Mouse (Mus musculus) left cerebral cortex, adult 2 months (tissue): ENCODE data around the gene Colca2. TPM values are rescaled to one million over a fixed set of nuclear protein-coding genes. Genes with fewer than 3 reads are reported as not detected.

Source experiments
- DNase-seq, 2 experiments: peaks; one replicate each; pipeline ENCODE4 v3.0.0; 2021 to 2022; ENCODE audit warnings: low spot score in 2 of 2, mixed read lengths in 1 of 2; ENCODE audit errors: extremely low spot score in 1 of 2
- H3K27ac ChIP-seq: fragments of 200-600 bp; 2 replicates; pipeline ENCODE4 v1.8.1; 2022
- H3K4me3 ChIP-seq: fragments of 200-600 bp; 2 replicates; pipeline ENCODE4 v1.8.1; 2022
- CTCF ChIP-seq: fragments of 200-600 bp; IDR thresholded peaks from 2 replicates; pipeline ENCODE4 v1.8.1; 2022; ENCODE audit warnings: antibody characterized with exemption, mild to moderate bottlenecking, moderate library complexity
- intact Hi-C: fragments of 180-260 bp; cut with DNase I; formaldehyde crosslinking; loops from one replicate; pipeline ENCODE4 v1.15.1; 2025
- total RNA-seq, 2 experiments: library from RNA; stranded (reverse); gene quantifications; 2 replicates each; pipeline ENCODE4 v1.2.3; 2021

Gene Colca2
- total RNA-seq, 2 experiments from 2014 or later = 1.0 to 1.4 TPM

GRCm38 (mm10) chr9:51258426-51258825 lies 19.9 kb downstream of the Colca2 start:
- TF ChIP-seq CTCF = no peak
- Histone ChIP-seq H3K4me3 (no peak overlapping the region), H3K27ac (no peak overlapping the region)
- intact Hi-C loops = no loop called here
- no peak for DNase-seq

- intact Hi-C loops = no loop called here
- no peak overlapping the region for H3K4me3 ChIP-seq
- TF ChIP-seq CTCF = no peak
- no peak overlapping the region for H3K27ac ChIP-seq
- DNase-seq = no peak
Observed at GRCm38 (mm10) chr9:51256780-51257502, 21.4 kb downstream of the Colca2 start.

DNA sequence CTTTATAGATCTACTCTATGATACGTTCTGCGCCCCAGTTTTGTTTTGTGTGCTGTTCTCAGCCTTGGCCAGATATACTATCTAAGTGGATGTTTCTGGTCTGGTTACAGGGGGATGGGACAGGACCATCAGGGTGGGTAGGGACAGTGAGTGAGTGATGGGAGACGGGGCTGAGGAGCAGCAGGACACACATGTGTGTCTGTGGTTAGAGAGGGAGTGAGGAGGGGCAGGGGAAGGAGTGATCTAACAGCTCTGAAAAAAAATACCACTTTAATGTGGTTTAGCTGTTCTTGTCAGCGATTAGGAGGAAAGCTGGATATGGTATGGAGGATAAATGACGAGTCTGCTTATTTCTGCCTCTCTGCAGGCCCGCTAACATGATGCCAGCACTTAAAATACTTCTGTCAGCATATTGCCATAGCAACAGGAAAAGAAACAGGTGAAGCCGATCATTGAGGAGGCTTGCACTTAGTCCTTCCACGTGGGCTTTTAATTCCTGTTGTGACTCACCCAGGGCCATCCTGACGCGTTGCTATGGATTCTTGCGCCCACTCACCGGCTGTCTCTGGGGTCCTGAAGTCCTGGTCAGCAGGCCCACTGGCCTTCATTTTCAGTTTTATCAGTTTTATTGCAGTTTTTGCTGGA lies 39.5 kb downstream of the Colca2 start:
- intact Hi-C loops = loop anchor here (2.0 kb wide), 1 partner anchor 58 kb away; no protein-coding TSS in a partner anchor
- TF ChIP-seq CTCF = no peak

DNA sequence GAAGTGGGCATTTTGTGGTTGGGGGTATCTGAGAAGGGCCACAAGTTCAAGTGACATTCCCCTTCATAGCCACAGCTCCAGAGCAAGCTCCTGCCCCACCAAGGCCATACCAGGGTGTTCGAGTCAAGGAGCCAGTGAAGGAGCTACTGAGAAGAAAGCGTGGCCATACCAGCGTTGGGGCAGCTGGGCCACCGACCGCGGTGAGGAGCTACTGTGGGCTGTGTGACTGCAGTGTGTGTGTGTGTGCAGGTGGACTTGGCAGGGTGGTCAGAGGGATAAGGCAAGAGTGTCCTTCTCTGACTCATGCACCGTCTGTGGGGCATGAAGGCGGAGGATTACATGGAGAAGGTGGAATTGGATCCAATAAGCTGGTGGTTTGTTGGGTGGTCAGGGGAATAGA lies 46.2 kb downstream of the Colca2 start:
- no peak overlapping the region for H3K4me3 ChIP-seq
- TF ChIP-seq CTCF = no peak
- intact Hi-C loops = no loop called here
- no peak for DNase-seq
- no peak overlapping the region for H3K27ac ChIP-seq

More for the DNA sequence above, 39.5 kb downstream of the Colca2 start:
- DNase-seq = peak; percentile 64 to 71
- Histone ChIP-seq H3K27ac (peak overlapping the region; percentile 82), H3K4me3 (no peak overlapping the region)

GRCm38 (mm10) chr9:51230701-51231389 lies 47.5 kb downstream of the Colca2 start:
- TF ChIP-seq CTCF = no peak
- intact Hi-C loops = no loop called here
- DNase-seq = no peak
- Histone ChIP-seq H3K27ac (no peak overlapping the region), H3K4me3 (no peak overlapping the region)

GRCm38 (mm10) chr9:51225636-51226166 lies 52.7 kb downstream of the Colca2 start:
- no peak overlapping the region for H3K27ac ChIP-seq
- TF ChIP-seq CTCF = no peak
- intact Hi-C loops = no loop called here
- DNase-seq = no peak
- H3K4me3 ChIP-seq = no peak overlapping the region

Other genes starting within 250 kb of the Colca2 start
- not detected for gene Btg4, start 217.7 kb downstream of the Colca2 start, total RNA-seq
- gene Layn, start 201.5 kb downstream of the Colca2 start, total RNA-seq = 1 to 10 TPM; 6.8 to 7.4 TPM
- not detected for gene 4833427G06Rik, start 176.5 kb downstream of the Colca2 start, total RNA-seq
- not detected for gene Gm32742, start 113.1 kb downstream of the Colca2 start, total RNA-seq
- under 1 TPM in 1 of 2 experiments, not detected in 1; 0.14 TPM for gene Pou2af1, start 64.9 kb downstream of the Colca2 start, total RNA-seq
- not detected for gene 1810046K07Rik, start 50.3 kb upstream of the Colca2 start, total RNA-seq